Mouse (Mus musculus) heart, embryonic 11.5 days (tissue): ENCODE data around the gene Clip4. TPM values are rescaled to one million over a fixed set of nuclear protein-coding genes. Genes with fewer than 3 reads are reported as not detected.
"Not testable (repeated sequence)": the region's sequence is repeated elsewhere in the genome, so short reads cannot be mapped to it uniquely, and the experiment has no call there.

Experiments used
- ATAC-seq: fragments of 200-750 bp; cut with Nextera tagmentation; replicated peaks from 2 replicates; pipeline ENCODE4 v1.8.0; 2017; ENCODE audit warnings: moderate library complexity; ENCODE audit not compliant: insufficient number of reproducible peaks, low FRiP score, low TSS enrichment
- H3K27ac ChIP-seq: fragments of 300-500 bp; sonication (generic); 2 replicates; pipeline ENCODE4 v1.5.1; 2014; ENCODE audit warnings: mild to moderate bottlenecking, low read depth, low read length
- H3K27me3 ChIP-seq: fragments of 300-500 bp; sonication (generic); 2 replicates; pipeline ENCODE4 v1.6.1; 2014; ENCODE audit warnings: mild to moderate bottlenecking, low read length, mixed read lengths; ENCODE audit not compliant: control insufficient read depth, insufficient read depth
- H3K36me3 ChIP-seq: fragments of 300-500 bp; sonication (generic); 2 replicates; pipeline ENCODE4 v1.6.1; 2014; ENCODE audit warnings: mild to moderate bottlenecking, low read length, moderate library complexity, mixed read lengths; ENCODE audit not compliant: control insufficient read depth, insufficient read depth
- H3K4me1 ChIP-seq: fragments of 300-500 bp; sonication (generic); 2 replicates; pipeline ENCODE4 v1.6.1; 2014; ENCODE audit warnings: low read length; ENCODE audit not compliant: control insufficient read depth, insufficient read depth
- H3K4me2 ChIP-seq: fragments of 300-500 bp; sonication (generic); 2 replicates; pipeline ENCODE4 v1.6.1; 2014; ENCODE audit warnings: mild to moderate bottlenecking, moderate library complexity
- H3K4me3 ChIP-seq: fragments of 300-500 bp; sonication (generic); 2 replicates; pipeline ENCODE4 v1.5.1; 2014; ENCODE audit warnings: low read depth, low read length
- H3K9ac ChIP-seq: fragments of 300-500 bp; sonication (generic); 2 replicates; pipeline ENCODE4 v1.6.1; 2014; ENCODE audit warnings: mild to moderate bottlenecking, low read depth, low read length, moderate library complexity
- H3K9me3 ChIP-seq: fragments of 300-500 bp; sonication (generic); replicated peaks from 2 replicates; pipeline ENCODE4 v1.6.1; 2016; ENCODE audit warnings: low read length; ENCODE audit not compliant: control insufficient read depth
- WGBS: fragments of 180-500 bp; shearing (Covaris S2); extraction: QIAGEN DNeasy Blood & Tissue Kit; methylation state at CpG from one replicate; pipeline ENCODE4 v1.1.7; 2014; ENCODE audit not compliant: insufficient replicate concordance; 5-methylcytosine and 5-hydroxymethylcytosine counted together
- polyA plus RNA-seq: library from polyadenylated mRNA; unstranded; fragments of >200 nt; fragmentation: Nextera tagmentation; extraction: Ambion mirVana; gene quantifications from 2 replicates; pipeline ENCODE4 v1.2.1, GENCODE M21; 2014

The Clip4 gene
- polyA plus RNA-seq = 28.6 and 30.6 TPM in 2 replicates

DNA sequence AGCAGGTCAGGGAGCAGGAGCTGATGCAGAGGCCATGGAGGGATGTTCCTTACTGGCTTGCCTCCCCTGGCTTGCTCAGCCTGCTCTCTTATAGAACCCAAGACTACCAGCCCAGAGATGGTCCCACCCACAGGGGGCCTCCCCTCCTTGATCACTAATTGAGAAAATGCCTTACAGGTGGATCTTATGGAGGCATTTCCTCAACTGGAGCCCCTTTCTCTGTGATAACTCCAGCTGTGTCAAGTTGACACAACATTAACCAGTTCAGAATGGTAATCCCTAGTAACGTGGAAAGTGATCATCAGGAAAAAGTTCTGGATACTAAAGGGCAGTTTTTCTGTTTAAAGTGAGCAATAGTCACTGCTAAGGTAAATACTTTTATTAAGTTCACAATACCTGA lies at the start of gene Clip4:
Gene Clip4 (plus strand): TSS at position 301 of the 400 bp plus-strand sequence.
- not testable (repeated sequence) for ATAC-seq, H3K9me3 ChIP-seq, H3K4me3 ChIP-seq, H3K4me2 ChIP-seq, H3K4me1 ChIP-seq, H3K36me3 ChIP-seq, H3K27ac ChIP-seq, H3K27me3 ChIP-seq, H3K9ac ChIP-seq
- 60% methylated on average over 1 of the region's 1 CpGs for WGBS

DNA sequence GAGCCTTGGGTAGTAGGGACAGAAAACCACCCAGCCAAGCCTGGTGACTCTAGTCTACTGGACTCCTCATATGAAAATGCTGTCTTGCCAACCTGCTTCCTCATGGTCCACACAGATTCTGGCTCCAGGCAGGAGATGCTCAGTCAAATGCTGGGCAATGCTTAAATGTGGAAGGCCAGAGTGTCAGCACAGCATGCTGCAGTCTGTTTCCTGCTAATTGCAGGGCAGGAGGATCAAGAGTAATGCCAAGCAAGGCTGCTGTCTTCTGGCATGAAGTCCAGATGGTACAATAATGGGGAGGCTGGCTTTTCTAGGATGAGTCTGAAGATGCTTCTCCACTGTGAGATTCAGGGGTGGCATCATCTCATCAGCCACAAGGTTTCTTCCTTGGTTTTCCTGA lies 47.8 kb upstream of the Clip4 start:
- H3K36me3 ChIP-seq = no peaks in the 10 kb centered on the region
- no peak overlapping the region for H3K9ac ChIP-seq
- no peak overlapping the region for H3K4me2 ChIP-seq
- peaks cover 16% of the 10 kb centered on the region for H3K4me1 ChIP-seq
- no peaks in the 10 kb centered on the region for H3K27me3 ChIP-seq
- H3K4me3 ChIP-seq = no peak overlapping the region
- ATAC-seq = no peak
- H3K9me3 ChIP-seq = no peaks in the 10 kb centered on the region
- H3K27ac ChIP-seq = peak overlapping the region; percentile 95

DNA sequence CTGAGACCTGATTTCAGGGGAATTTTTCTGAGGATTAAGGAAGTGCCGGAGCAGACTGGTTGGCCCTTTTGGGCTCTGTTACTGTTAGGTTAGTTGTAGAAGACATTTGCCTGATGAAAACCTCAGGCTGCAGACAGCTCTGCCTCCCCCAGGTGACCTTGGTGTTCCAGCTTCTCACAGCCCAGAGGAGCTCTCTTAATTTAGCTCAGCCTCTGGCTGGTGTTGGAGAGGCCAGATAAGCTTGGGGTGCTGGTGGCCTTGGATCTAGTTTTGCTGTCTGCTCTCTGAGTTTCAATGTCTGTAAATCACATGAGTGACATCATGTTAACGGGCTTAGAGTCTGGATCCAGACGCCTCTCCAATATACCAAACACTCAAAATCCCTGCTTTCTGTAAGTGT lies 47.3 kb upstream of the Clip4 start:
- Histone ChIP-seq H3K27me3 (no peaks in the 10 kb centered on the region), H3K4me2 (no peak overlapping the region), H3K4me3 (no peak overlapping the region), H3K4me1 (peaks cover 16% of the 10 kb centered on the region), H3K36me3 (no peaks in the 10 kb centered on the region), H3K27ac (peak overlapping the region; percentile 95), H3K9me3 (no peaks in the 10 kb centered on the region), H3K9ac (no peak overlapping the region)
- peak; percentile 82 for ATAC-seq
- WGBS = 42% methylated on average over 3 of the region's 3 CpGs

DNA sequence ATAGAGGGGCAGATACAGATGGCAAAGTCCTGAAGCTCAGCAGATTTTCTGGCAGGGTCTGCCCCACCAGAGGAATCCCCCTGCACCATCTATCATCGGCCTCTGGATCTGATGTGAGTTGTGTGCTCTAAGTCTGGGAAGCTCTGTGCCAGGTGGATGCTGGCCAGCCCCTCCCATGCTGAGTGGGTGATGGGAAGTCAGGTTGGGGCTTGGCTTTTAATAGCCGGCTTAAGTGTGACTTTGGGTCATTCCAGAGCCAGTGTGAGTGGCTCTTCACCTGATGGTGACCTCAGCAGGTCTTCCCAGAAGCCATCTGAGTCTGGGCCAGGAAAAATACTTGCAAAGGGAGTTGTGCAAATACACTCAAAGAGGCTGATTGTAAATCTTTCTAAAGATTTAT lies 37.6 kb upstream of the Clip4 start:
- WGBS = 60% methylated on average over 2 of the region's 2 CpGs
- H3K9ac ChIP-seq = no peak overlapping the region
- H3K9me3 ChIP-seq = no peaks in the 10 kb centered on the region
- peaks cover 3% of the 10 kb centered on the region for H3K4me1 ChIP-seq
- H3K4me3 ChIP-seq = no peak overlapping the region
- no peak for ATAC-seq
- no peak overlapping the region for H3K27ac ChIP-seq
- H3K36me3 ChIP-seq = no peaks in the 10 kb centered on the region
- H3K27me3 ChIP-seq = no peaks in the 10 kb centered on the region
- H3K4me2 ChIP-seq = no peak overlapping the region

DNA sequence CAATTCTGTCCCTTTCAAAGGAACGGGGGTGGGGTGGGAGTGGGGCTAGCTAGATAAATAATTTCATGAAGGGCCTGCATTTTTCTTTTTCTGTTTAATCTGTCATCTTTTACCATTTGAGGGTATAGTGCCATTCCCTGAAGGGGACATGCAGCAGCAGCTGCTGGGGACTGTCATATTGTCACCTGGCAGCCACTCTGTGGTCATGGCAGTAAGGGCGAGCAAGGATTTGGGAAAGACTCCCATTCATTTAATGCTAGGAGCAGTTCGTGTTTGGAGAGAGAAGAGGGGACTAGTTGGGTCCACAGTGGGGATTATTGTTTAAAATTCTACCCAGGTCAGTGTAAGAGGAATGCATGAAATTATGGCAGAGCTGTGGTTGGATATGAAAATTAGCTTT lies 31.8 kb upstream of the Clip4 start:
- no peak for ATAC-seq
- Histone ChIP-seq H3K9ac (no peak overlapping the region), H3K9me3 (no peaks in the 10 kb centered on the region), H3K4me1 (peaks cover 11% of the 10 kb centered on the region), H3K4me3 (no peak overlapping the region), H3K4me2 (no peak overlapping the region), H3K27me3 (no peaks in the 10 kb centered on the region), H3K27ac (no peak overlapping the region), H3K36me3 (no peaks in the 10 kb centered on the region)
- 63% methylated on average over 3 of the region's 3 CpGs for WGBS

DNA sequence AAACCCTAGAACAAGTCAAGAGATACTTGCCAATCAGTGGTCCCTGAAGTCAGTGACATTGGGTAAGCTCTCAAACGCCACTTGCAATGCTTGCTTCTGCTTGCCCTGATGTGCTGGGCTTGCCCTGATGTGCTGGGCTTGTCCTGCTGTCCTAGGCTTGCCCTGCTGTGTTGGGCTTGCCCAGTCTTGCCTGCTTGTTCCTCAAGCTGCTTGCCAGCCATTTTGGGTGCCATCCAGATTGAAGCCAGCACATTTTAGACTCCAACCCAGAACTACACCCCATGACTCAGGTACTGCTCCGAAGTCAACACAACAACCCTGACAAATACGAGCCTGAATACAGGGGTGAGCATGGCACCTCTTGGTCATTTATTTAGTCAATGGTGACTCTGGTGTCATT lies 26.1 kb upstream of the Clip4 start:
- Histone ChIP-seq H3K4me3 (no peak overlapping the region), H3K4me2 (no peak overlapping the region), H3K36me3 (no peaks in the 10 kb centered on the region), H3K27me3 (no peaks in the 10 kb centered on the region), H3K27ac (no peak overlapping the region), H3K4me1 (no peaks in the 10 kb centered on the region; the same call in 1 of the 2 replicates), H3K9ac (no peak overlapping the region), H3K9me3 (no peaks in the 10 kb centered on the region)
- 88% methylated on average over 3 of the region's 3 CpGs for WGBS
- ATAC-seq = no peak

DNA sequence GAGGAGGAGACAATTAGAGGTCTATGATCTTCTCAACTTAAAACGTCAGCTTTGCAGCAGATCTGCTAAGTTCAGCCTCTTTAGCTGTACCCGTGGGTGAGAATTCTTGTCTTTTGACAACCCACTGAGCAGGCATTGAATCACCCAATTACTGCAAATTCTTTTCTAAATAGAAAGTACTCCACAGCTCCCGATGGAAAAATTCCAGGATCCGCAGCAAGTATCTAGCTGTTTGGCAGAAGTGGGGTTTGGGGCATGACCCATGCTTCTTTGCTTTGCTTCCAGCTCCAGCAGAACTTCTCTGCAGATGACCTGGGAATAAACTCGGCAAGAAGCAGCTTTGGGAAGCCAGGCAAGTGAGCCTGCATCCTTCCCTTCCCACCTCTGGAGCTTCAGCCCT lies 25.3 kb upstream of the Clip4 start:
- WGBS = 41% methylated on average over 5 of the region's 5 CpGs
- Histone ChIP-seq H3K4me1 (no peaks in the 10 kb centered on the region; the same call in 1 of the 2 replicates), H3K4me3 (no peak overlapping the region), H3K4me2 (no peak overlapping the region), H3K9ac (no peak overlapping the region), H3K27me3 (no peaks in the 10 kb centered on the region), H3K36me3 (no peaks in the 10 kb centered on the region), H3K9me3 (no peaks in the 10 kb centered on the region), H3K27ac (no peak overlapping the region)
- no peak for ATAC-seq

DNA sequence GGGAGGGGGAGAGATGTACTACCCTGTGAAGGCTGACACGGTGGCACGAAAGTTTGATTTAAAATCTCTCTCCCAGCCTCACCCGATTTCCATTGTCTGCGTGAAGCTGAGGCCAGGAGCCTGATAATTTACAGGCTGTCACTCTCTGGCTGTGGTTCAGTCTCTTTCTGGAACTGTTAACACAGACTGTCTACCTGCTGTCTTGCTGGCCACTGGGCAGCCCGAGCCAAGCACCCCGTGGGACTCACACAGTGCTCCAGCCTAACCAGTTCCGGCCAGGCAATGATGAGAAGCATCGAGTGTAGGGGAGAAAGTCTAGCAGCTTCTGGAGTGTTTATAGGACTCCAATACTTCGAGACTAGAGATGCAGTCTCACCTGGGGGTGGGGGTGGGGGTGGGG lies 22.2 kb upstream of the Clip4 start:
- Histone ChIP-seq H3K36me3 (no peaks in the 10 kb centered on the region), H3K27me3 (no peaks in the 10 kb centered on the region), H3K4me2 (no peak overlapping the region), H3K9ac (no peak overlapping the region), H3K4me1 (no peaks in the 10 kb centered on the region; the same call in 1 of the 2 replicates), H3K9me3 (no peaks in the 10 kb centered on the region), H3K4me3 (no peak overlapping the region), H3K27ac (no peak overlapping the region)
- WGBS = 85% methylated on average over 9 of the region's 9 CpGs
- no peak for ATAC-seq

DNA sequence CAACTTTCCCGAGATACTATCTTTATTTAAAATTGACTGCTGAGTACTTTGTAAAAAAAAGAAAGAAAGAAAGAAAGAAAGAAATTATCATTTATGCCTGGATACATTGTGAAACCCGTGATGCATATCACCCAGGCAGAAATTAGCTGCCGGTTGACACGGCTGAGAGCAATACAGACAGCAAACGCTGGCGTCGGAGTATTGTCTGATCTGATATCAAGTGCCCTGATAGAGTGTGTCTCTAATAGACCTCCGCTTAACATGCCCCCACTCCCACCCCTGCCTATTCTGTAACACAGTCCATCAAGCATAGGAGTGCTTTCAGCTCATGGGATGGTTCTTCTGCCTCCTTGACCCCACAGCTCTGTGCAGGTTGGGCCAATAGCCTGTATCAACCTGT lies 20.7 kb upstream of the Clip4 start:
- Histone ChIP-seq H3K9ac (no peak overlapping the region), H3K27me3 (no peaks in the 10 kb centered on the region), H3K4me3 (no peak overlapping the region), H3K4me2 (no peak overlapping the region), H3K9me3 (no peaks in the 10 kb centered on the region), H3K4me1 (no peaks in the 10 kb centered on the region; the same call in 1 of the 2 replicates), H3K36me3 (no peaks in the 10 kb centered on the region), H3K27ac (no peak overlapping the region)
- WGBS = 77% methylated on average over 8 of the region's 8 CpGs
- ATAC-seq = no peak
